Mouse (Mus musculus) heart, adult 2 months (tissue): Measurements from ENCODE around the gene Tcerg1l.

Experiments used
- CTCF ChIP-seq: fragments of 200-600 bp; IDR thresholded peaks from 2 replicates; pipeline ENCODE4 v1.8.1; 2022; ENCODE audit warnings: antibody characterized with exemption, mild to moderate bottlenecking, moderate library complexity
- EP300 ChIP-seq: fragments of 200-500 bp; IDR thresholded peaks from 2 replicates; pipeline ENCODE4 v1.6.1; 2011; ENCODE audit warnings: low read depth, low read length, control low read depth; ENCODE audit not compliant: insufficient read depth

DNA sequence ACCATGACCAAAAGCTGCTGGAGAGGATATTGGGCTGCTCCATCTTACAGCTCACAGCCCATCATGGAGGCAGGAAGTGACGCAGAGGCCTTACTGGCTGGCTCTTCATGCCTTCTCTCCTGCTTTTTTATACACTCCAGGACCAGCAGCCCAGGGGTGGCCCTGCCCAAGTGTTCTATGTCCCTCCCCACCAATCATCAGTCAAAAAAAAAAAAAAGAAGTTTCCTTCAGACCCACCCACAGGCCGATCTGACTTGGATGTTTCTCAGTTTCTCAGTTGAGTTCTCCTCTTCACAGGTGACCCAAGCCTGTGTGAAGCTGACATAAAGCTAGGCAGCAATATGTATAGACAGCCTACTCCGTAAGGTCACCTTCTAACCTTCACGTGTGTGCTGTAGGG, 19.0 kb downstream of the Tcerg1l start:
- TF ChIP-seq EP300 (no peak), CTCF (no peak)
